Mouse (Mus musculus) ovary, postnatal 10 days (tissue): ENCODE results near the gene Zfp990.
"Not testable (repeated sequence)": the region's sequence is repeated elsewhere in the genome, so short reads cannot be mapped to it uniquely, and the experiment has no call there.

Experiments used
- DNase-seq: peaks from one replicate; pipeline ENCODE4 v3.0.0; 2022; ENCODE audit warnings: low spot score

Gene Zfp990

GRCm38 (mm10) chr4:145510459-145510858 lies at the start of gene Zfp990:
TSS of gene Zfp990 (plus strand) at chr4:145510759.
- not testable (repeated sequence) for DNase-seq

DNA sequence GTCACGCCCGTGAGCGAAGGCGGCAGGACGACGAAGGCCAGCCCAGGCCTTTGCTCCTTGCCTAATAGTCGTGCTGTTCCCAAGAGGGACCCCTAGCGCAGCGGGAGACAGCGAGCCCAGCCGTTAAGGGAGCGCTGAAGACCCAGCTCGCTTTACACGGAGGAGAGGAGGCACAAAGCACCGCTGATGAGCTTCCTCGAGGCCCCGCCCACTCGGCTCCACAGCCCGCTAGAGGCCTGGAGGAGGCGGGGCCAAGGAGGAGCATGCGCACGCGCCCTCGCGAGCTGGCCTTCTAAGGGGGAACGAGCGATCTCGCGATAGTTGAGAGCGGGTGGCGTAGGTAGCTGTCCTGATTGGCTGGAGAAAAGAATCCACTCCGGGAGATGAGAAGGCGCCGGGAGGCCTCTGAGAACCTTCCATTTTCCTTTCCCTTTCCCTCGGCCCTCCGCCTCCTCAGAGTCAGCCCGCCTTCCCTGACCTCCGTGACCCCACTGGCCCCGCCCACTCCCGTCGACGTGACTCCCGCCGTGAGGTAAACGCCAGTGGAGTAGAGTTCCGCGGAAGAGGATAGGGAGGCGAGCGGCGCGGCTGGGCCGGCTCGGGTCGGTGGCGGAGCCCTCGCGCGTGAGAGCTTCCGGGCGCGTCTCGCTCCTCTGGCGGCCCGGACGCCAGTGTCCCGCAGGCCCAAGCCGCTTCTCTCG lies 46.9 kb upstream of the Zfp990 start:
- DNase-seq = not testable (repeated sequence)

DNA sequence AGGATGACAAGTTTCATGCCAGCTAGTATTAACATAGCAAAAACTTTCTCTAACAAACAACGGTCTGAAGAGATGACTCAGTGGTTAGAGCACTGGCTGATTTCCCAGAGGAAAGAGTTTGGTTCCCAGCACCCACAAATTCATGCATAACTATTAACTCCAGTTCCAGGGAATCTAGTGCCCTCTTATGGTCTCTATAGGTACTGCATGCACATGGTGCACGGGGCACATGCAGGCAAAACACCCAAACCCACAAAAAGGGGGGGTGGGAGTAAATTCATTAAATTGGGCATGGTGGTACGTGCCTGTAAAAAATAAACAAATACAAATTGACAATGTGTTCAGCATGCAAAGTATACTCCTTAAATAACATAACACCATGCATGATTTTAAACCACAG lies 32.4 kb upstream of the Zfp990 start:
- DNase-seq = no peak

- DNase-seq = not testable (repeated sequence)
Measured at GRCm38 (mm10) chr4:145480699-145481098, 29.9 kb upstream of the Zfp990 start.

- no peak for DNase-seq
Measured at GRCm38 (mm10) chr4:145489396-145489795, 21.2 kb upstream of the Zfp990 start.

DNA sequence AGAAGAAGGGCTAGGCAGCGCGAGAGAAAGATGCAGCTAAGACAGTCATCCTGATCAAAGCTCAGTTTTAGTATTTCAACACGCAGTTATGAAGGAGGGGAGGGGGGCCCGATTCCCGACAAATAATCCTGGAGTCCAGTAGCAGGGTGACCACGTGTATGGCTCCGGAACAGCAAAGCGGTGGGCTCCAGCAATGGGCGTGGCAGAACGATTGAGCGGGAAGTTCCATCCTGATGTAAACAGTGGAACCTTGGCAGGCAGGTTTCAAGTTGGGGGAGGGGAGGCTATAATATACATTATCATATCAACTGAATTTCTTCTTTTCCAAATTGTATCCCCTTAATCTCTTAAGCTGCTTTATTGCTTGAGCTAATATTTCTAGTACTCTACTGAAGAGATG lies 18.4 kb upstream of the Zfp990 start:
- no peak for DNase-seq

GRCm38 (mm10) chr4:145493316-145493715 lies 17.2 kb upstream of the Zfp990 start:
- DNase-seq = not testable (repeated sequence)

DNA sequence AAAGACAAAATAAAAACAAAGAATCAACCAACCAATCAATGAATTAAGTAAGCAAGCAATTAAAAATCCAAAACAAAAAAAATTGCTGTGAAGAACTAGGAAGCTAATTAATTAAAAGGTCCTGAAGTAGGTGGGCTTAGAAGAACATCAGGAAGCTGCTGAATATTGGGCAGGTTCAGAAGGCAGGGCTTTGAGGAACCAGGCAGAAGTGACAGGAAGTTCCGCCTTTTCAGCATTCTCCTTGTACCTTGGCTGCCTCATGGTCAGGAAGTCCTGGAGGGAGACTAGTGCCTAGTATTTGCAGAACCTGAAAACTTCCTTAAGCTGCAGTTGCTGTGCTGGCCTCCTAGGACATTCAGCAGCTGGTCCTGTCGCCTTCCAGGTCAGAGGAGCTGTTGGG lies 4.1 kb downstream of the Zfp990 start:
- DNase-seq = not testable (repeated sequence)

DNA sequence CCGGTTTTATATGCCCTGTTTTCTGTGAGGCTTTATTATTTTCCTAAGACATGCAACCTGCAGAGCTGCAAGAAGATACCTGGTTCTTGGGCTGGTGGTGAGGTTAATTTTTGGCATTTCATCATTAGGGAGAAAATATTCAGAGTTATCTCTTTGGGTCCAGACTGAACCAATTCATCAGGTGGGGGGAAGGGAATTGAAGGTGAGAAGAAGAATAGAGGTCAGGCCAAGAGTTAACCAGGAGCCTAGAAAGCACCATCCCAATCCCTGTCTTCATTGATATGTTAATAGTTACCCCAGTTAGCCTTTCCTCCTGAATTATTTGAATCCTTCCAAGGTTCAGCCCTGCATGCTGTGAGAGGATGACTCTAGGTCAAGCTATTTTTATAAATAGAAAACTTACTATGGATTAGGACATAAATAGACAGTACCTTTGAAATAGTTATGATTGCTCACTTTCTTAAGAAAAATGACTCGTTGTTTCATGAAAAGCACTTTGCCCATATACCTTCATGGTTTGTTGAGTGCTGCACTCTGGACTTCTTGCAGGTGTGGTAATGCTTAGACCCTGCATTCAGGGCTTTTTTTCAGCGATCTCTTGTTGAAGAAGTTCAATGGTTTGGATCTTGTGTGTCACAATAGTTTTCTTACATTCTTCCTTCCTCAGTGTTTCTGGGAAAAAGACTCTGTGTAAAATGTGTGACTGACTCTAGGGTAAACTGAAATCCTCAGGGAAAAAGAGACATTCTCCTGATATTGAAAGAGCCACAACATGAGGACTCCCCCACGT lies 5.4 kb downstream of the Zfp990 start:
- not testable (repeated sequence) for DNase-seq

GRCm38 (mm10) chr4:145517391-145517790 lies 6.8 kb downstream of the Zfp990 start:
- not testable (repeated sequence) for DNase-seq

GRCm38 (mm10) chr4:145543861-145544260 lies 33.3 kb downstream of the Zfp990 start:
- not testable (repeated sequence) for DNase-seq

- DNase-seq = not testable (repeated sequence)
Measured at GRCm38 (mm10) chr4:145545106-145545505, 34.5 kb downstream of the Zfp990 start.

GRCm38 (mm10) chr4:145545734-145546349 lies 35.3 kb downstream of the Zfp990 start:
- DNase-seq = not testable (repeated sequence)

DNA sequence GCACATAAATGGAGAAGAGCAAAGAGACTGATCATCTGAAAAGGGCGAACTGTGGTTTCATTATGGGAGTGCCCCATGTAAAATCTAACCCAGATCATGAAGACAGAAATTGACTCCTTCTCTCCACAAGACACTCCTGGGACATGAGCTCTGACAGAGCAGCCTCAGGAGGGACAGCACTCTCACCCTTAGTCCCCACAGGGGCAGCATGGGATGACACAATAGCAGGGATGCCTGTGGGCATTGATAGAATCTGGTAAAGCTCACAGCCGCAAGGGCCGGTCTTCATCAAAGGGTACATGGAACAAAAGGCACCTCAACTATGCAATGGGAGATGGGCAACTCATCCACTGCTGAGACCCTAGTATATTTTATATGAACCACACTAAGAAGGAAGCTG lies 35.9 kb downstream of the Zfp990 start:
- DNase-seq = not testable (repeated sequence)

DNA sequence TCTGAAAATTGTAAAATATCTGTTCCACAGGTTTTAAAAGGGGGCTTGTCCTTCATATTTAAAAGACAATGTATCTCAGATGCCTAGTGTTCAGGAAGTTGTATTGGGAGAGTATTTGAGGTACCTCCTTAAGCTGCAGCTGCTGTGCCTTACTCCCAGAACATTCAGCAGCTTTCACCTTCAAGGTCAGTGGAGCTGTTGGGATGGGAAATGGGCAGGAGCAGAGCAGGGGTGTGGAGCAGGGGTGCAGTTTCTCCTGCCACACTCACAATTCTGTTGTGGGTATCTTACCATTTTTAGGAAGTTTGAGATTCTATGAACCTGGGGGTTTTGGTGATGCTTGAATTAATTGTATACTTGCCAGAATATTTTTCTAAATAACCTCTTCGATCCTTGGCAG lies 46.1 kb downstream of the Zfp990 start:
- no peak for DNase-seq

DNA sequence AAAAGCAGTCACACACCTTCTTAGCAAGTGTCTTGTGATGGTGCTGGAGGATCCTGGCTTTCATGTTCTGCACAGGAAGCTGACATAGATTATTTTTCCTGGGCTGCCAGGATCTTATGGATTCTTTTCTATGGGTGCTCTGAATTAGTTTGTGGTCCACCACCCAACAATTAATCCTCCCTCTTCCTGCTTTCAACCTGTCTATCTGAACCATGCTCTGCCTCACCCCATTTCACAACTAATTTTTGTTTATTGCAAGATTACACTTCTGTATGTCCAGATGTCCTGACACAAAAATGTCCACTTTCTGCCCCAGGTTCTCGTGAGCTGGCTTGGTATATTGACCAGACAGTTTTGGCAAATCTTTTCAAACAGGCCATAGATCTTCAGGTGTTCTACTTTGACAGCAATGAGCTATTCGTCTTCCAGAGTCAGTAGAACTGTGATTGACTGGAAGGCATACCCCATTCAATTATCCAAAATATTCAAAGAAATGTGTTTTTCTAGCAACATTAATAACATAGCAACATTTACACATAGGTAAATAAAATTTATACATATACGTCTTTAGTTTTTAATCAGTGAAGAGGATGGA lies 49.0 kb downstream of the Zfp990 start:
- DNase-seq = no peak

DNA sequence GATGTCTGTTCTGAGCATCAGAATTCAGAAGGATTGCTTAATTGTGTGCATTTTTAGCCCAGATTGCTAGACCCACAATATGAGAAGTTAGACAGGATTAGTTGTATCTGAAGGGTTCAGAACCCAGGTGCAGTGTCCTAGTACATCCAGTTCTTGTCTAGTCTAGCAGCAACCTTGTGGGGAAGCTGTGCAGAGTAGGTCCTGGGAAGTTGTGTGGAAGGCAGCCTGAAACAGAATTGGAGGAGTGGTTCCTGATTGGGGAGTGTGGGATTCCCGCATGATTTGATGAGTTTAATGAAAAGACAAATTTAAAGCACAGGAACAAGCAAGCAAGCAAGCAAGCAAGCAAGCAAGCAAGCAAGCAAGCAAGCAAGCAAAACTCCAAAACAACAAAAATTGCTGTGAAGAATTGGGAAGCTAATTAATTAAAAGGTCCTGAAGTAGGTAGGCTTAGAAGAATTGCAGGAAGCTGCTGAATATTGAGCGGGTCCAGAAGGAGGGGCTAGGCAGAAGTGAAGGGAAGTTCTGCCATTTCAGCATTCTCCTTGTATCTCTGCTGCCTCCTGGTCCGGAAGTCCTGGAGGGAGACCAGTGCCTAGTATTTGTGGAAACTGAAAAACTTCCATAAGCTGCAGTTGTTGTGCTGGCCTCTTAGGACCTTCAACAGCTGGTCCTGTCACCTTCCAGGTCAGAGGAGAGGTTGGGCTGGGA lies 53.7 kb downstream of the Zfp990 start:
- no peak for DNase-seq

GRCm38 (mm10) chr4:145570461-145570860 lies 59.9 kb downstream of the Zfp990 start:
- not testable (repeated sequence) for DNase-seq

- not testable (repeated sequence) for DNase-seq
Measured at GRCm38 (mm10) chr4:145576623-145577022, 66.1 kb downstream of the Zfp990 start.

DNA sequence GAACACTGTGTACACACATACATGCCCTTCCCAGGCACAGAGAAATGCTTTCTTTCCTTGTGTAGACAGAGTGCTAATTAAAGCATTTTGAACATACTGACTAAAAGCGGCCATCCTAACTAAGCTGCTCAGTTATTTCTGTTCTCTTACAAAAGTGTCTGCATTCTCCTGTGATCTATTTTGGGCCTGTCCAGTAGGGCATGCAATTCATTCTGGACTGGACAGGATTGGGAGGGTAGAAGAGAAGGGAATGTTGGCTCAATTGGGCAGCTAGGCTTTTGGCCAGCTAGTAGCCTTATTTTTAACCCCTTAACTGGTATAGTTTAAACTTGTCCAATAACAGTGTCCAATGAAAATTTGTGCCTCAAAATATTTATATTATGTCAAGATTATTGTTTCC lies 69.8 kb downstream of the Zfp990 start:
- not testable (repeated sequence) for DNase-seq

GRCm38 (mm10) chr4:145585078-145585477 lies 74.5 kb downstream of the Zfp990 start, which contains the start of gene Gm13212:
TSS of gene Gm13212 (plus strand) at chr4:145585166.
- not testable (repeated sequence) for DNase-seq

- not testable (repeated sequence) for DNase-seq
Measured at GRCm38 (mm10) chr4:145586046-145586445, 75.5 kb downstream of the Zfp990 start.
